Mouse (Mus musculus): Measurements from ENCODE around the gene Bnip3. TPM values are rescaled to one million over a fixed set of nuclear protein-coding genes. Genes with fewer than 3 reads are reported as not detected.

Bnip3 gene
- polyA plus RNA-seq, 1 experiment from 2014 or later: 92.6 TPM

DNA sequence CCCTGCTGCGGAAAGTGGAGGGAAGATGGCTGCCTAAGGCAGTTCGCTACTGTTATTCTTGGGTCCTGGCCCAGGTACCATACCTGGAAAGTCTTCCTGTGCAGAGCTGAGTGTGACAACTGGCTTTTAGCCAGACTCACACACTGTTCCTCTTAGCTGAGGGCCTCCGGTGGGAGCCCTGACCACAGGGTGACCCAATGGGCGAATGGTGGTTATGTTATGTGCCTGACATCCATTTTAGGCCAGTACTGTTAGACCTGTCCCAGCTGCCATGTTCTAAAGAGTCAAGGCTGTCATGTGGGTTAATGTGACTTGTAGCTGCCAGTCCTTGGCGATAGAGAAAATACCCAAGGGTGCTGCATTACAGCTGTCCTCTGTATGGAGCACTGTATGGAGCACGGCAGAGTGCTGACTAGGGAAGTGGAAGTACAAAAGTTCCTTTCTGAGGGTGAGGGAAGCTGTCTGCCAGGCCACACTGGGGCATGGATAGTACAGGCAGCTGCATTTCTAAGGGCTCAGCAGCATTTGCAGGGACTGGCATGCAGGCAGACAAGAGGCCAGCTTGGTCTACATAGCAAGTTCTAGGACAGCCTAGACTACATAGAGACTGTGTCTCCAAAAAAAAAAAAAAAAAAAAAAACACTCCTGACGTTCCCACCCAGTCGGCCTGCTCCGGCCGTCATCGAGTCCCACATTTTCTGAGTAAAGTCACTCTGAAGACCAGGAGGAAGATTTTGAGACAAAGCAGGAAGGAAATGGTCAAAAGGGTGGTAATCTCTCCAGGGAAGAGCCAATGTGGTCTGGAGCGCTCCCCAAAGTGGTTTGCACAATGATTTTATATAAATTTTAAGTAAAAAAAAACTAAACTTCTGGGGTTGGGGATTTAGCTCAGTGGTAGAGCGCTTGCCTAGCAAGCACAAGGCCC is 23.7 kb downstream of the Bnip3 start:
- no peak for ATAC-seq (ENCODE audit: low FRiP score, low TSS enrichment)
- 91% methylated on average over 13 of the region's 13 CpGs for WGBS
- H3K36me3 ChIP-seq (ENCODE audit: control insufficient read depth, insufficient read depth, low read length): peaks cover 39% of the 10 kb centered on the region

DNA sequence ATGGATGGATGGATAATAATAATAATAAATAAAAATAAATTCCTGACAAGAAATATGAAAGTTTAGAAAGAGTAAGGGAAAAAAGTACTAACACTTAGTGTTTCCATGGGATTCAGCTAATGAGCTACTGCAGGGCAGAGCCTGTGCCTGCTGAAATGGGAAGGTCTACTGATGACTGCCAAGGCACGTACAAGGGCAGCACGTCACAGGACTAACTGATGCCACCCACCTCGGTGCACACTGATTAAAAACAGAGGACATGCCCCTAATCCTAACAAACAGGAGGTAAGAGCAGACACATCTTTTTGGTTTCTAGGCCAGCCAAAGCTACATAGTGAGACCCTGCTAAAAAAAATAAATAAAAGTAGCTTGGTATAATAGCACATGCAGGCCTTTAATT is 25.6 kb downstream of the Bnip3 start:
- H3K9ac ChIP-seq (replicated peaks; ENCODE audit: low read length): no peak overlapping the region
- H3K27ac ChIP-seq (replicated peaks; ENCODE audit: low read depth, low read length): no peak overlapping the region
- no peak overlapping the region for H3K4me3 ChIP-seq (replicated peaks; ENCODE audit: low read depth, low read length)
- no peaks in the 10 kb centered on the region for H3K27me3 ChIP-seq (ENCODE audit: control insufficient read depth, insufficient read depth, low read length)
- ATAC-seq (ENCODE audit: low FRiP score, low TSS enrichment): no peak
- no peaks in the 10 kb centered on the region for H3K9me3 ChIP-seq (ENCODE audit: control insufficient read depth, low read length)
- 100% methylated on average over 3 of the region's 3 CpGs for WGBS
- no peak overlapping the region for H3K4me2 ChIP-seq (ENCODE audit: low read length)
- DNase-seq: no peak
- H3K36me3 ChIP-seq (ENCODE audit: control insufficient read depth, insufficient read depth, low read length): peaks cover 58% of the 10 kb centered on the region
- no peaks in the 10 kb centered on the region for H3K4me1 ChIP-seq (ENCODE audit: control insufficient read depth, insufficient read depth, low read length)

More for the DNA sequence above, 23.7 kb downstream of the Bnip3 start:
- H3K4me1 ChIP-seq (ENCODE audit: control insufficient read depth, insufficient read depth, low read length): no peaks in the 10 kb centered on the region
- no peak for DNase-seq
- no peak overlapping the region for H3K9ac ChIP-seq (replicated peaks; ENCODE audit: low read length)
- no peak overlapping the region for H3K4me2 ChIP-seq (ENCODE audit: low read length)
- no peaks in the 10 kb centered on the region for H3K27me3 ChIP-seq (ENCODE audit: control insufficient read depth, insufficient read depth, low read length)
- no peak overlapping the region for H3K27ac ChIP-seq (replicated peaks; ENCODE audit: low read depth, low read length)
- no peak overlapping the region for H3K4me3 ChIP-seq (replicated peaks; ENCODE audit: low read depth, low read length)
- H3K9me3 ChIP-seq (ENCODE audit: control insufficient read depth, low read length): no peaks in the 10 kb centered on the region

DNA sequence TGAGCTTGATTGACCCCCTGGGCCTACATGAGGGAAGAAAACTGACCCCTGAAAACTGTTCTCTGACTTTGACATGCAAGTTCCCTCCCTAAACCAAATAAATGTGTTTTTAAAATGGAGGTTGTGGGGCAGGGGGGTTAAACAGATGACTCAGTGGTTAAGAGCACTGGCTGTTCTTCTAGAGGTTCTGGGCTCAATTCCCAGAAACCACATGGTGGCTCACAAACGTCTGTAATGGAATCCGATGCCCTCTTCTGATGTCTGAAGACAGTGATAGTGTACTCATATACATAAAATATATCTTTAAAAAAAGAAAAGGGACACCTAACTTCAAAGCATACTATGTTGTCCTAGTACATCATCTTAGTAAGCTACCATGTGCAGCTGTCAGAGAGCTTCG is 34.3 kb downstream of the Bnip3 start:
- H3K4me1 ChIP-seq (ENCODE audit: control insufficient read depth, insufficient read depth, low read length): no peaks in the 10 kb centered on the region
- no peak for ATAC-seq (ENCODE audit: low FRiP score, low TSS enrichment)
- H3K27ac ChIP-seq (replicated peaks; ENCODE audit: low read depth, low read length): no peak overlapping the region
- peaks cover 99% of the 10 kb centered on the region for H3K36me3 ChIP-seq (ENCODE audit: control insufficient read depth, insufficient read depth, low read length)
- H3K9me3 ChIP-seq (ENCODE audit: control insufficient read depth, low read length): no peaks in the 10 kb centered on the region
- H3K4me2 ChIP-seq (ENCODE audit: low read length): no peak overlapping the region
- H3K4me3 ChIP-seq (replicated peaks; ENCODE audit: low read depth, low read length): no peak overlapping the region
- WGBS: 92% methylated on average over 3 of the region's 3 CpGs
- H3K9ac ChIP-seq (replicated peaks; ENCODE audit: low read length): no peak overlapping the region
- DNase-seq: no peak
- H3K27me3 ChIP-seq (ENCODE audit: control insufficient read depth, insufficient read depth, low read length): no peaks in the 10 kb centered on the region

DNA sequence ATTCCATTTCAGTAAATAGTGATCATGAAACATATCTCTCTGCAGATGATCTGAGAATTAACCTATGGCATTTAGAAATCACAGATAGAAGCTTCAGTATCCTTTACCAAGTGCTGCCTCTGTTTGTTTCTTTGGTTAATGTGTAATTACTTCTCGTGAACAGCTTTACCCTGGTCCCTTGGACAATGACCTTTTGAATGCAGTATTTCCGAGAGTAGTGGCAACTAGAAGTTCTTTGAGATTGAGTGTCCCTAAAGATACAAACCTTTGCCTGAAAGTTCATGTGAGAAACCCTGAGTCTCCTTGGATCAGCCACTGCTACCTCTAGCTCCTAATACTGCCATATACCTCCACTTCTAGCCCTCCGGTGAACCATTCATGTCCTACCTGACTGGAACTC is 36.4 kb downstream of the Bnip3 start:
- ATAC-seq (ENCODE audit: low FRiP score, low TSS enrichment) (no peak), DNase-seq (no peak)
- Histone ChIP-seq H3K36me3 (ENCODE audit: control insufficient read depth, insufficient read depth, low read length) (peaks cover 97% of the 10 kb centered on the region), H3K27me3 (ENCODE audit: control insufficient read depth, insufficient read depth, low read length) (no peaks in the 10 kb centered on the region), H3K9ac (replicated peaks; ENCODE audit: low read length) (no peak overlapping the region), H3K4me2 (ENCODE audit: low read length) (no peak overlapping the region), H3K4me3 (replicated peaks; ENCODE audit: low read depth, low read length) (no peak overlapping the region), H3K4me1 (ENCODE audit: control insufficient read depth, insufficient read depth, low read length) (no peaks in the 10 kb centered on the region), H3K27ac (replicated peaks; ENCODE audit: low read depth, low read length) (no peak overlapping the region), H3K9me3 (ENCODE audit: control insufficient read depth, low read length) (no peaks in the 10 kb centered on the region)
- 92% methylated on average over 3 of the region's 3 CpGs for WGBS

DNA sequence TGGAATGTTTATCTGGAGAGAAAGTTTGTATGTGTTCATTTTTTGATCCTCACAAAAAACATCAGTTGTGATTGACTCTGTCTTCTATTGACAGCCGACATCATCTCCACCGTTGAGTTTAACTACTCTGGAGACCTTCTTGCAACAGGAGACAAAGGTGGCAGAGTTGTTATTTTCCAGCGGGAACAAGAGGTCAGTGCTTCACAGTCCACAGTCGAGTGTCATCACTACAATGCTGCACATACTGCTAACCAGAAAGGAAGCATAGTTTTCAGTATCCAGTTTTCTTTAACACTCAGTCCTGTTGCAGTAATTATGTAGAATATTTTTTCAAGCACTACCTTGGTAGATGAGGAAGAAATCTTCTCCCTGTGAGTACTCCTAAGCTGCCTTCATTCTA is 41.0 kb downstream of the Bnip3 start:
- H3K4me2 ChIP-seq (ENCODE audit: low read length): no peak overlapping the region
- WGBS: 94% methylated on average over 4 of the region's 4 CpGs
- H3K27me3 ChIP-seq (ENCODE audit: control insufficient read depth, insufficient read depth, low read length): no peaks in the 10 kb centered on the region
- H3K4me3 ChIP-seq (replicated peaks; ENCODE audit: low read depth, low read length): no peak overlapping the region
- H3K36me3 ChIP-seq (ENCODE audit: control insufficient read depth, insufficient read depth, low read length): peaks cover 58% of the 10 kb centered on the region
- no peak for ATAC-seq (ENCODE audit: low FRiP score, low TSS enrichment)
- no peaks in the 10 kb centered on the region for H3K9me3 ChIP-seq (ENCODE audit: control insufficient read depth, low read length)
- H3K27ac ChIP-seq (replicated peaks; ENCODE audit: low read depth, low read length): no peak overlapping the region
- no peak overlapping the region for H3K9ac ChIP-seq (replicated peaks; ENCODE audit: low read length)
- H3K4me1 ChIP-seq (ENCODE audit: control insufficient read depth, insufficient read depth, low read length): no peaks in the 10 kb centered on the region
- no peak for DNase-seq

DNA sequence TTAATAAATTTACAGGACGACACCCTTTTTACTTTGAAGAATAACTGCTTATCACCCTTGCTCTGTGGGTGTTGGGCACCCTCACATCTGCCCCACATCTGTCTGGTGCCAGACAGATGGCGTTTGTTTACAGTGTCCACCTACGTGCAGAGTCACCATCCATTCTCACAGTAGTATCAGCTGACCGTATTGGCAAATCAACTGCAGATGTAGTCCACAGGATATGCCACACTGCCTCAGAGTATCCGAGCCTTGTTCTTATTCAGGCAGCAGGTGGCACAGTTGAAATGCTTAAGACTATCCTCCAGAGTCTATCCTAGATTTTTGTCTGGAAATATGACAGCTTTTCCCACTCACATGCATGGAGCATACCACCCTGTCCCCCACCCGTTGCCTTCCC is 42.0 kb downstream of the Bnip3 start:
- Histone ChIP-seq H3K4me2 (ENCODE audit: low read length) (no peak overlapping the region), H3K4me1 (ENCODE audit: control insufficient read depth, insufficient read depth, low read length) (no peaks in the 10 kb centered on the region), H3K9me3 (ENCODE audit: control insufficient read depth, low read length) (no peaks in the 10 kb centered on the region), H3K27me3 (ENCODE audit: control insufficient read depth, insufficient read depth, low read length) (no peaks in the 10 kb centered on the region), H3K4me3 (replicated peaks; ENCODE audit: low read depth, low read length) (no peak overlapping the region), H3K9ac (replicated peaks; ENCODE audit: low read length) (no peak overlapping the region), H3K27ac (replicated peaks; ENCODE audit: low read depth, low read length) (no peak overlapping the region), H3K36me3 (ENCODE audit: control insufficient read depth, insufficient read depth, low read length) (peaks cover 55% of the 10 kb centered on the region)
- DNase-seq (no peak), ATAC-seq (ENCODE audit: low FRiP score, low TSS enrichment) (no peak)
- whole genome bisulfite sequencing: 86% methylated on average over 6 of the region's 6 CpGs

DNA sequence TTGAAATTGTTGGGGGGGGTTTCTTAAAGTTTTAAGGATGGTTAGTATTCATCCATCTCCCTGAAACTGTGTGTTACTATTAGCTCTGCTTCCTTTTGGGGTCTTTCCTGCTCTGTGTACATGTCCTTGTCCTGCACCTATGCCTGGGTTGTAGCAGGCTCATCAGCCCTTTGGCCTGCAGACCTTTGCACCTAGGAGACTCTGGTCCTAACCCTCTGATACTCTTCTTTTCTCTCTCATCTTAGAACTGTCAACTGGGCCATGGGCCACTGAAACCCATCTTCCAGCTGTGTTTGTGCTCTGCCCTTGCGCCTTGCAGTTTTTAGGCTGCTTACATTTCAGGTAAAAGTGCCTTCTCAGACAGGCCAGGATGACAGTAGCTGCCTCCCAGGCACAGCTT is 44.5 kb downstream of the Bnip3 start:
- no peak overlapping the region for H3K9ac ChIP-seq (replicated peaks; ENCODE audit: low read length)
- no peak for ATAC-seq (ENCODE audit: low FRiP score, low TSS enrichment)
- DNase-seq: no peak
- H3K27ac ChIP-seq (replicated peaks; ENCODE audit: low read depth, low read length): no peak overlapping the region
- no peak overlapping the region for H3K4me2 ChIP-seq (ENCODE audit: low read length)
- H3K4me1 ChIP-seq (ENCODE audit: control insufficient read depth, insufficient read depth, low read length): no peaks in the 10 kb centered on the region
- H3K36me3 ChIP-seq (ENCODE audit: control insufficient read depth, insufficient read depth, low read length): peaks cover 38% of the 10 kb centered on the region
- 97% methylated on average over 1 of the region's 1 CpGs for WGBS
- H3K4me3 ChIP-seq (replicated peaks; ENCODE audit: low read depth, low read length): no peak overlapping the region
- H3K9me3 ChIP-seq (ENCODE audit: control insufficient read depth, low read length): no peaks in the 10 kb centered on the region
- H3K27me3 ChIP-seq (ENCODE audit: control insufficient read depth, insufficient read depth, low read length): no peaks in the 10 kb centered on the region

DNA sequence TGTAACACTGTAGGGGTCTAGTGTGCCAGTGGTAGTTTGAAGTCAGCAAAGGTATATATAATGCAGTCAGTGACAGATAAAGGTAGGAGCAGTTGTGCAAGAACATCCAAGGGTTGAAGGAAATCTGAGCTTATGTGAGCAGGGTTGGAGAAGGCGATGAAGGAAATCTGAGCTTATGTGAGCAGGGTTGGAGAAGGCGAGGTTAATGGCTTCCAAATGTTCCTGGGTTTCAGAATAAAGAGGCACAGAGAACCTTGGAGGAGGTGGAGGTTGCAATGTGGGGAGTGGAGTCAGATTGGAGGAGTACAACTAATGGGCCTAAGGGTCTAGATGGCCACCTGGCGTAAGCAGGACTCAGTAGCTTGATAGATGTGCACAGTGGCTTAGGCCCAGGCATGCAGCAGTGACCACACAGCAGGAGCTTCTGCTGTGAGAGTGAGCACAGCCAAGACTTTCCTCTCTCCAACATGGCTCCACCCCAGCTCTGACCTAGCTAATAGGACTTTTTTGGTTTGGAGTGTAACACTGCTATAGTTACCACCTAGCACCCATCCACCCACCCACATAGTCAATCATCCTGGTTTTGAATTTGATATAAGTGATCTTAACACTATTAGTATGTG is 45.3 kb downstream of the Bnip3 start:
- H3K4me1 ChIP-seq (ENCODE audit: control insufficient read depth, insufficient read depth, low read length): no peaks in the 10 kb centered on the region
- no peak overlapping the region for H3K27ac ChIP-seq (replicated peaks; ENCODE audit: low read depth, low read length)
- no peak overlapping the region for H3K9ac ChIP-seq (replicated peaks; ENCODE audit: low read length)
- H3K27me3 ChIP-seq (ENCODE audit: control insufficient read depth, insufficient read depth, low read length): no peaks in the 10 kb centered on the region
- ATAC-seq (ENCODE audit: low FRiP score, low TSS enrichment): no peak
- DNase-seq: no peak
- H3K36me3 ChIP-seq (ENCODE audit: control insufficient read depth, insufficient read depth, low read length): peaks cover 30% of the 10 kb centered on the region
- no peak overlapping the region for H3K4me3 ChIP-seq (replicated peaks; ENCODE audit: low read depth, low read length)
- no peak overlapping the region for H3K4me2 ChIP-seq (ENCODE audit: low read length)
- H3K9me3 ChIP-seq (ENCODE audit: control insufficient read depth, low read length): no peaks in the 10 kb centered on the region
- WGBS: 92% methylated on average over 3 of the region's 3 CpGs

DNA sequence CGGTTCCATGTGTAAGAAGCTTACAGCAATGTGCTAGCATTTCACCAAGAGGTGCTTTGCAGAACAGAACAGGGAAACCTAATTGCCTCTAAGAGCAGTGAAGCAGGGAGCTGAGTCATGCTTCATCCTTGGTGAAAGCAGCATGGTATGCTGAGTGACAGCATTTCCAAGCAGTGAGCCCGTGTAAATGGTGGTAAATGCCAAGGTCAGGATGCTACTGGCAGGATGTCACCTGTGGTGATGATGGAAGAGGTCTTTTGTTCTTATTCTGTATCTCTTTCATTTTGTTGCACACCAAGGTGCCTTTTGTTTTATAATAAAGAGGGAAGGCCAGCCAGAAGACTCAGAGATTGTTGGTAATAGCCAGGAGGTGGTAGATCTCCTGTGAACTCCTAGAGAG is 52.6 kb downstream of the Bnip3 start:
- peaks cover 48% of the 10 kb centered on the region for H3K36me3 ChIP-seq (ENCODE audit: control insufficient read depth, insufficient read depth, low read length)
- 59% methylated on average over 2 of the region's 2 CpGs for WGBS
- ATAC-seq (ENCODE audit: low FRiP score, low TSS enrichment) (no peak), DNase-seq (no peak)
- no peaks in the 10 kb centered on the region for H3K9me3 ChIP-seq (ENCODE audit: control insufficient read depth, low read length)
- H3K27me3 ChIP-seq (ENCODE audit: control insufficient read depth, insufficient read depth, low read length): no peaks in the 10 kb centered on the region
- no peak overlapping the region for H3K4me3 ChIP-seq (replicated peaks; ENCODE audit: low read depth, low read length)
- no peak overlapping the region for H3K4me2 ChIP-seq (ENCODE audit: low read length)
- H3K4me1 ChIP-seq (ENCODE audit: control insufficient read depth, insufficient read depth, low read length): no peaks in the 10 kb centered on the region
- H3K9ac ChIP-seq (replicated peaks; ENCODE audit: low read length): no peak overlapping the region
- H3K27ac ChIP-seq (replicated peaks; ENCODE audit: low read depth, low read length): no peak overlapping the region

Data from midbrain, embryonic 14.5 days (tissue).